Mouse (Mus musculus): Measurements from ENCODE around the gene Fsip1.

GRCm38 (mm10) chr2:118301656-118302055 is 44.9 kb upstream of the Fsip1 start:
- TF ChIP-seq CTCF (IDR thresholded peaks at IDR 0.05; ENCODE audit: control insufficient read depth, insufficient read depth, low read length) (no peak), POLR2A (IDR thresholded peaks at IDR 0.05; ENCODE audit: borderline replicate concordance, control insufficient read depth, low read depth, low read length) (no peak)
